Mouse (Mus musculus) urinary bladder, postnatal 0 days (tissue): ENCODE results near the gene Dio2. TPM values are rescaled to one million over a fixed set of nuclear protein-coding genes. Genes with fewer than 3 reads are reported as not detected.

Experiments
- polyA plus RNA-seq: library from polyadenylated mRNA; unstranded; fragments of >200 nt; fragmentation: Nextera tagmentation; extraction: Ambion mirVana; gene quantifications from 2 replicates; pipeline ENCODE4 v1.2.1, GENCODE M21; 2015

Gene Dio2
- 0.16 and 0.18 TPM in 2 replicates for polyA plus RNA-seq

GRCm38 (mm10) chr12:90738388-90739223, at the start of gene Dio2:
Gene Dio2, minus strand, starts transcription at chr12:90738438.

